21 mouse cellular contexts compared by ENCODE assay signal in genomic region chr15:61184597-61184963, GRCm38 (mm10).
DNase-seq lines count a peak whose midpoint lies in the region; ATAC-seq and TF ChIP-seq lines count a peak whose summit lies in the region.
"Had no signal": no experiment of that assay in that cellular context is flagged by ENCODE, and none has a peak within 500 bp of the region (broad histone marks: within the 10 kb centered on the region; RNA-seq: fewer than 3 reads in every experiment).

No protein-coding gene starts in this region.

- H3K36me3 ChIP-seq in forebrain, embryonic 11.5 days (ENCODE audit: control insufficient read depth, insufficient read depth, low read length), result no peaks in the 10 kb centered on the region
- no peaks in the 10 kb centered on the region for H3K36me3 ChIP-seq in forebrain, embryonic 14.5 days (ENCODE audit: control insufficient read depth, insufficient read depth, low read length)
- no peaks in the 10 kb centered on the region for H3K36me3 ChIP-seq in midbrain, embryonic 11.5 days (ENCODE audit: control insufficient read depth, insufficient read depth, low read length)
- H3K36me3 ChIP-seq in midbrain, postnatal 0 days (ENCODE audit: insufficient read depth, low read length), result no peaks in the 10 kb centered on the region
- no peaks in the 10 kb centered on the region for H3K36me3 ChIP-seq in embryonic facial prominence, embryonic 14.5 days (ENCODE audit: control insufficient read depth, insufficient read depth, low read length)
- H3K36me3 ChIP-seq: embryonic facial prominence, embryonic 15.5 days; forebrain, embryonic 15.5 days; heart, embryonic 10.5 days; hindbrain, embryonic 12.5 days had no signal

- H3K9me3 ChIP-seq in forebrain, embryonic 11.5 days (ENCODE audit: control insufficient read depth, low read length), result no peaks in the 10 kb centered on the region
- no peaks in the 10 kb centered on the region for H3K9me3 ChIP-seq in forebrain, embryonic 14.5 days (replicated peaks; ENCODE audit: control insufficient read depth, low read length)
- no peaks in the 10 kb centered on the region for H3K9me3 ChIP-seq in midbrain, embryonic 11.5 days (ENCODE audit: control insufficient read depth, low read length)
- H3K9me3 ChIP-seq in midbrain, postnatal 0 days (ENCODE audit: low read length), result no peaks in the 10 kb centered on the region
- H3K9me3 ChIP-seq in embryonic facial prominence, embryonic 14.5 days (ENCODE audit: control insufficient read depth, low read length), result no peaks in the 10 kb centered on the region
- H3K9me3 ChIP-seq: embryonic facial prominence, embryonic 15.5 days; forebrain, embryonic 15.5 days; heart, embryonic 10.5 days; hindbrain, embryonic 12.5 days had no signal

- peaks cover 6% of the 10 kb centered on the region; the same call in 1 of the 2 replicates for H3K4me1 ChIP-seq in forebrain, embryonic 11.5 days (replicated peaks; ENCODE audit: control insufficient read depth, insufficient read depth, low read length)
- peaks cover 6% of the 10 kb centered on the region; the same call in 1 of the 2 replicates for H3K4me1 ChIP-seq in forebrain, embryonic 14.5 days (ENCODE audit: control insufficient read depth, insufficient read depth, low read length)
- peaks cover 5% of the 10 kb centered on the region; the same call in 1 of the 2 replicates for H3K4me1 ChIP-seq in midbrain, embryonic 11.5 days (ENCODE audit: control insufficient read depth, insufficient read depth, low read length)
- no peaks in the 10 kb centered on the region; the same call in 1 of the 2 replicates for H3K4me1 ChIP-seq in midbrain, postnatal 0 days (ENCODE audit: insufficient read depth, low read length)
- H3K4me1 ChIP-seq in embryonic facial prominence, embryonic 14.5 days (ENCODE audit: control insufficient read depth, insufficient read depth, low read length), result peaks cover 19% of the 10 kb centered on the region
- H3K4me1 ChIP-seq: heart, embryonic 10.5 days had no signal

- no peak overlapping the region for H3K4me2 ChIP-seq in forebrain, embryonic 11.5 days (ENCODE audit: low read depth, low read length, severe bottlenecking)
- H3K4me2 ChIP-seq in forebrain, embryonic 14.5 days (ENCODE audit: low read length), result no peak overlapping the region
- H3K4me2 ChIP-seq in midbrain, embryonic 11.5 days, result no peak overlapping the region
- no peak overlapping the region for H3K4me2 ChIP-seq in midbrain, postnatal 0 days (ENCODE audit: low read depth, low read length, poor library complexity, severe bottlenecking)
- no peak overlapping the region for H3K4me2 ChIP-seq in embryonic facial prominence, embryonic 14.5 days (ENCODE audit: low read depth, low read length)
- H3K4me2 ChIP-seq: embryonic facial prominence, embryonic 15.5 days; forebrain, embryonic 15.5 days; hindbrain, embryonic 12.5 days had no signal

- TF ChIP-seq CTCF in midbrain, postnatal 0 days (IDR thresholded peaks at IDR 0.05), result no peak

- 6% methylated on average over 2 of the region's 2 CpGs for WGBS in forebrain, embryonic 11.5 days
- WGBS in forebrain, embryonic 14.5 days, result 13% methylated on average over 2 of the region's 2 CpGs
- WGBS in midbrain, embryonic 11.5 days, result 39% methylated on average over 2 of the region's 2 CpGs
- WGBS in midbrain, postnatal 0 days, result 55% methylated on average over 2 of the region's 2 CpGs
- WGBS in embryonic facial prominence, embryonic 14.5 days, result 41% methylated on average over 2 of the region's 2 CpGs

- no peak for DNase-seq in forebrain, embryonic 11.5 days (ENCODE audit: low spot score)
- no peak for DNase-seq in forebrain, embryonic 14.5 days (ENCODE audit: low spot score)
- no peak for DNase-seq in midbrain, embryonic 11.5 days (ENCODE audit: low spot score, missing footprints)
- DNase-seq in midbrain, postnatal 0 days (ENCODE audit: low spot score), result no peak
- no peak for DNase-seq in embryonic facial prominence, embryonic 14.5 days (ENCODE audit: low spot score)
- no peak for DNase-seq in adrenal gland, adult 8-10 months
- no peak for DNase-seq in adrenal gland, adult (ENCODE audit: inconsistent age in 2 of 2, low spot score in 1 of 2)
- DNase-seq: adrenal gland, postnatal 25 days; cerebellum, adult 2 months; cerebellum, postnatal 14 days; gastrocnemius, postnatal 10 days; heart, adult 18-20 months; heart, postnatal 10 days; heart, postnatal 4 days had no signal

- no peak overlapping the region for H3K27ac ChIP-seq in forebrain, embryonic 11.5 days (ENCODE audit: low read depth, low read length)
- H3K27ac ChIP-seq in forebrain, embryonic 14.5 days (ENCODE audit: low read depth, low read length), result no peak overlapping the region
- H3K27ac ChIP-seq in midbrain, embryonic 11.5 days (ENCODE audit: low read depth, low read length), result no peak overlapping the region
- H3K27ac ChIP-seq in midbrain, postnatal 0 days (ENCODE audit: low read depth, low read length), result no peak overlapping the region
- H3K27ac ChIP-seq in embryonic facial prominence, embryonic 14.5 days (replicated peaks; ENCODE audit: low read depth, low read length), result peak overlapping the region; percentile 33; the same call in 1 of the 2 replicates
- H3K27ac ChIP-seq: embryonic facial prominence, embryonic 15.5 days; forebrain, embryonic 15.5 days; heart, embryonic 10.5 days had no signal

- H3K4me3 ChIP-seq in forebrain, embryonic 11.5 days (ENCODE audit: low read depth, low read length), result no peak overlapping the region
- H3K4me3 ChIP-seq in forebrain, embryonic 14.5 days (ENCODE audit: low read depth, low read length), result no peak overlapping the region
- no peak overlapping the region for H3K4me3 ChIP-seq in midbrain, embryonic 11.5 days (ENCODE audit: low read depth, low read length)
- H3K4me3 ChIP-seq in midbrain, postnatal 0 days (ENCODE audit: low read depth, low read length), result no peak overlapping the region
- H3K4me3 ChIP-seq in embryonic facial prominence, embryonic 14.5 days (ENCODE audit: low read depth, low read length), result no peak overlapping the region
- H3K4me3 ChIP-seq: embryonic facial prominence, embryonic 15.5 days; erythroblast, embryonic 14.5 days; forebrain, embryonic 15.5 days; heart, embryonic 10.5 days; hindbrain, embryonic 12.5 days had no signal

- no peaks in the 10 kb centered on the region for H3K27me3 ChIP-seq in forebrain, embryonic 11.5 days (ENCODE audit: control insufficient read depth, insufficient read depth, low read length)
- no peaks in the 10 kb centered on the region for H3K27me3 ChIP-seq in forebrain, embryonic 14.5 days (replicated peaks; ENCODE audit: control insufficient read depth, insufficient read depth, low read length)
- H3K27me3 ChIP-seq in midbrain, embryonic 11.5 days (ENCODE audit: control insufficient read depth, insufficient read depth, low read length), result no peaks in the 10 kb centered on the region
- H3K27me3 ChIP-seq in midbrain, postnatal 0 days (ENCODE audit: insufficient read depth, low read length), result no peaks in the 10 kb centered on the region
- H3K27me3 ChIP-seq in embryonic facial prominence, embryonic 14.5 days (replicated peaks; ENCODE audit: control insufficient read depth, insufficient read depth, low read length), result no peaks in the 10 kb centered on the region
- H3K27me3 ChIP-seq: embryonic facial prominence, embryonic 15.5 days; forebrain, embryonic 15.5 days; hindbrain, embryonic 12.5 days had no signal

- H3K9ac ChIP-seq in forebrain, embryonic 11.5 days (ENCODE audit: low read length), result no peak overlapping the region
- H3K9ac ChIP-seq in forebrain, embryonic 14.5 days (ENCODE audit: low read length), result no peak overlapping the region
- no peak overlapping the region for H3K9ac ChIP-seq in midbrain, embryonic 11.5 days (ENCODE audit: low read length)
- no peak overlapping the region for H3K9ac ChIP-seq in midbrain, postnatal 0 days (replicated peaks; ENCODE audit: low read length, poor library complexity, severe bottlenecking)
- H3K9ac ChIP-seq in embryonic facial prominence, embryonic 14.5 days (ENCODE audit: low read depth, low read length), result no peak overlapping the region
- H3K9ac ChIP-seq: embryonic facial prominence, embryonic 15.5 days; forebrain, embryonic 15.5 days; hindbrain, embryonic 12.5 days had no signal

- ATAC-seq in forebrain, embryonic 11.5 days (replicated peaks; ENCODE audit: low FRiP score), result peak; percentile 49
- no peak for ATAC-seq in forebrain, embryonic 14.5 days
- peak; percentile 14; the same call in 1 of the 2 replicates for ATAC-seq in midbrain, embryonic 11.5 days (ENCODE audit: low FRiP score)
- ATAC-seq in midbrain, postnatal 0 days (ENCODE audit: low FRiP score), result no peak
- ATAC-seq in embryonic facial prominence, embryonic 14.5 days (ENCODE audit: low read depth), result no peak
- ATAC-seq: forebrain, embryonic 15.5 days; hindbrain, embryonic 16.5 days; inflammation-experienced regulatory T-cells, adult 6 months had no signal

Comparison
In these comparisons a context has a peak if more than half of its experiments do, and no peak if none do; other contexts are left out.
1. ATAC-seq: peak in forebrain, embryonic 11.5 days (single experiment) and midbrain, embryonic 11.5 days (single experiment); none in forebrain, embryonic 14.5 days (single experiment), midbrain, postnatal 0 days (single experiment) and embryonic facial prominence, embryonic 14.5 days (single experiment).